Mouse (Mus musculus) hindlimb bud, embryonic 11.5 days (tissue): Measurements from ENCODE around the gene Il1rn.
A peak's percentile ranks its signal among the peaks of the same experiment; 100 is the strongest.

Source experiments
- DNase-seq: peaks from one replicate; pipeline ENCODE4 v3.0.0-alpha.2; 2012; ENCODE audit warnings: low read depth, low spot score; ENCODE audit errors: extremely low spot score

Il1rn gene

GRCm38 (mm10) chr2:24336545-24336944, at the start of gene Il1rn:
Gene Il1rn (plus strand): TSS chr2:24336853.
- no peak for DNase-seq

DNA sequence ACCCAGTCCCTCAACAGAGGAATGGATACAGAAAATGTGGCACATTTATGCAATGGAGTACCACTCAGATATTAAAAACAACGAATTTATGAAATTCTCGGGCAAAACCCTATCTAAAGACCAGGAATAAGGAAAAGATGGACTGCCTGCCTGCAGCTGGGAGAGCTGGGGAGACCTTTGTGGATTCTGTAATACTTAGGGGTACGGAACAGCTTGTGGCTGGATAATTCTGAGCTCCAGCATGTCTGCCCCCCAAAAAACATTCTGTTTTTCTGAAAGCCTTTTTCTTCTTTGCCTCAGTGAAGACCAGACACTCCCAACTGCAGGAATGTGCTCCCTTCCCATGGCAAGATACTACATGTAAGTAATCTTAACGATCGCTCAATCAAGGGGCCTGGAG, 45.8 kb upstream of the Il1rn start, which contains the start of gene Il1f10:
TSS of gene Il1f10 (plus strand) at position 301 of the 400 bp plus-strand sequence.
- no peak for DNase-seq

- DNase-seq, result no peak
These were observed 42.0 kb upstream of the Il1rn start for GRCm38 (mm10) chr2:24294616-24295015.

GRCm38 (mm10) chr2:24296837-24297236, 39.8 kb upstream of the Il1rn start:
- DNase-seq, result peak; percentile 74

GRCm38 (mm10) chr2:24311302-24312001, 25.2 kb upstream of the Il1rn start:
- DNase-seq, result no peak

DNA sequence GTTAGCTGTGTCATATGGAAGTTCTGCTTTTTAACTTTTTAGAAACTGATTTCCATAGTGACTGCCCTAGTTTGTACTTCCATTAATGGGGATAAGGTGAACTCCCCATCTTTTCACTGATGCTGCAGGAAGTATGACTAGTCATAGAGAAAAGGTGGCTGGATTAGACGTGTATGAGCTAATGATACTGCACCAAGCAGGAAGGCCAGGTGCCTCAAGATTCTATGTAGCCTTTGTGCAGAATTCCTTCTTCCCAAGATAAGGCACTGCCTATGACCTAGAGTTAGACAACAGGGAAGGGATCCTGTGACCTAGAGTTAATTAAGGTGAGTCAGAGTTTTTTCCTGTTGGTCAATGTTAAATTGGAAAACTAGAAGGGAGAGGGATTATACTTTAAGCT, 19.7 kb upstream of the Il1rn start:
- no peak for DNase-seq

DNA sequence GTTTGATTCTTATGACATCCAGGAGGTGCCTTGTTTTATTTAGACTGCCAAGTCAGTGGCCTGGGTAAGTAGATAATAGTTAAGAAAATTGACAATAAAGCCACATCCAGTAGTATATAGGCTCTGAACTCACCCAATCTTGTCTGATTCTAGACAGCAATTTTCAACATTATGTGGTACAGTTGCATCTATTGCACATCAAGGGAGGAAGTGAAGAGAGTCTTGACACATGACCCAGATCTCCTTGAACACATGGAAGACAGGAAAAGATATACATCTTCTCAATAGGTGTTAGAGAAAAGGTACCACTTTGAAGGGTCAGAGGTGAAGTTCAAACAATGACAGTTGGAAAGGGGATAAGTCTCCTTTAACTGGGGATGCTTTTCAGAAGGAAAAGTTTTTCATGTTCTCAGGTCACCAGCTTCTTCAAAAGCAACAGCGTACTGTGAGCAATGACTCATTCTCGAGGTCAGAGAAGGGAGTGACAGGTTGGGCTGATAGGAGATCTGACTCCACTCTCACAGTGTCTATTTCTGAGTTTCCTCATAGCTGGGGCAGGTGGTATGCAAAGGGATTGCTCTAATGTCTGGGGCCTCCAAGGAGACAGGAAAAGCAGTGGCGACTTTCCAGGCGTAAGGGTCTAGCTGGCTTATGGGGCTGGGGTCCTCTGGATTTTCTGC, 18.6 kb upstream of the Il1rn start:
- no peak for DNase-seq

DNA sequence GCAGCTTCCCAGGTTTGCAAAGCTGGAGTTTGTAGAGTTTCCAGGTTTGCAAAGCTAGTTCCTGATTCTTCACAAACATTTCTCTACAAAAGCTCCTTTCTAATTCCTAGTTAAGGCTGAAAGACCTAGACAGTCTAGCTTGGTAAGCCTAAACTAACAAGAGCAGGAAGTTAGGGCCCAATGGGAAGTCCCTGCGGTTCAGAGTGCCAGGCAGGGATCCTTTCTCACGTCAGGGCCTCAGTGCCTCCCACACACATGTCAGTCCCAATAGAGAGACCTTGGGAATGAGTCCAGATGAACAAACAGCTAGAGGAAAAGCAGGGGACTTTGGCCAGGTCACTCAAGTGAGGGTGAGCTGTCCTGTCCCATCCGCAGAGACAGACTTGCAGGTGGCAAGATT, 1.3 kb upstream of the Il1rn start:
- DNase-seq, result no peak

- no peak for DNase-seq
These were observed 4.8 kb downstream of the Il1rn start for GRCm38 (mm10) chr2:24341395-24341885.

DNA sequence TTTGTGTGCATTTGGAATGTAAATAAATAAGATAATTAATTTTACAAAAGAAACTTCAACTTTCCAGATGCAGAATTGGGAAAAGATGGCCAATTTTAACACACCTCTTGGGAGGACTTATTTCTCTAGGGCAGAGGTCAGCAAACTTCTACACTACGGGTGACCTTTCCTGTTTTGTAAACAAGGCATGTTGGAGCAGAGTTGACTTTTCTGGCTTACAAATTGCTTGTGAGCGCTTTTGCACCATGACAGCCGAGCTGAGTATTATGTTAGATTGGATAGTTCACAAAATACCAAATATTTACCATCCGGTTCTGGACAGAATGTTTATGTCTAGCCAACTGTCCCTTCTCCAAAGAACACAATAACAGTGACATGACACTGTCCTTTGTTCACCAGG, 8.0 kb downstream of the Il1rn start:
- no peak for DNase-seq

DNA sequence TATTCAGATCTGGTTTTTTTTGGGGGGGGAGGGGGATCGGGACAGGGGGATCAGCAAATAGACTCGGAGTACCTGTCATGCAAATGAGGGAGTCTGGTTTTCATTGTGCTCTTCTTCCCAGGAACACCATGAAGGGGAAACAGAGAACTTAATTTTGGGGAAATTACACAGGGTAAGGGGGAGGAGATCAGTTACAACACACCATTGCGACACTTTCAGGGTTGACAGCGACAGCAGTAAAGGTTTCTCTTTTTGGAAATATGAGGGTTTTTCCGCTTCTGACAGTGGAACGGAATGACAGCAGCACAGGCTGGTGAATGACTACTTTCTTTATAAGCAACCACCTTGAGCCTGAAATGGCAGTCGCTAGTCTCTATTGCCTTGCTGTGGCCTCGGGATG, 8.4 kb downstream of the Il1rn start:
- DNase-seq, result no peak

DNA sequence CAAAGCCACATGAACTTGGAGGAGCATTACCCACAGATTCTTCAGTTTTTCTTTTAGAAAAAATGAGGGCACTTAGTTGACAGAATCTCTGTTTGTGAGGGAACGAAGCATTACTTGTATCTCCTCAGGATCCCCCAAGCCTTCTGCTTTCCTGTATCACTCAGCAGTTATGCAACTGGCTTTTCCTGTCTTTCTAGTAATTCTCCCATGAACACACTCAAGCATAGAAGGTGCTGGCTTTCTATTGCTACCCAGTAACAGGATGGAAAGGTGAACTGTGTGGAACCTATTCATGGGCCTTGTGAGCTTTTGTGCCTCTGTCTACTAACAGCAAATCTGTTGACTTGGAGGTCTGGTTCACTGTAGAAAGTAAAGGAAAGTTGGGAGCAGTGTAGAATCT, 11.3 kb downstream of the Il1rn start:
- DNase-seq, result no peak

GRCm38 (mm10) chr2:24351159-24351558, 14.5 kb downstream of the Il1rn start:
- DNase-seq, result no peak

DNA sequence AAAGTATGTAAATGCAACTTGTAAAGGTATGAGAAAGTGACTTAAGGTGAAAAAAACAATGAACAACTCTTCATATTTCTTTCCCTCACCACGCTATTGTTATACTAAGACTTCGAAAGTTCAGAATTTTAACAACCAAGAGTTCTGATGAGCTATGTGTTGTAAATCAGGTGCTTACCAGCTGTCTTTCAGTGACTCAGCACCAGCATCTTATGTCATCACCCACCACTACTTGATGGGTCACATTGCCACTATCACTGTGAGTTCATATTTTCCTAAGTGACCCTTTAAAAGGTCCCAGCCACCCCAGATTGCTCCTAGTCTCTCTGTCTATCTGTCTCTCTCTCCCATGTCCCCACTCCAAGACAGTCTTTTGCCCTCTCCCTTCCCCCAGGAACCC, 16.4 kb downstream of the Il1rn start:
- DNase-seq, result no peak

DNA sequence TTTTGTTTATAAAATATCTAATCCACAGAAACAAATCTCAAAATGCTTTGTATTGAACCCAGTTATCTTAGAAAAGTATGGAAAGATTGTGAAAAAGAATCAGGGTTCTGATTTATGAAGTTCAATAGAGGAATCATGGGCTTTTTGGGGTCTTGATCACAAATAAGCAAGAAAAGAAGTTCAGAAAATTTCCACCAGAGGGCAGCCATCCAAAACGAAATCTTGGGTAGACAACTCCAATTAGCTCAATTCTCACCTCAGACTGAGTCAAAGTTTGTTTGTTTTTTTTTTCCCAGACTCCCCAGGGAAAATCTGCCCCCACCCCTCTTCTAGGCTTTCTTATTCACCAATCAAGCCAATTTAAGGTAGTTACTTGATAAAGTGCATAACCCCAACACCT, 21.0 kb downstream of the Il1rn start:
- no peak for DNase-seq

DNA sequence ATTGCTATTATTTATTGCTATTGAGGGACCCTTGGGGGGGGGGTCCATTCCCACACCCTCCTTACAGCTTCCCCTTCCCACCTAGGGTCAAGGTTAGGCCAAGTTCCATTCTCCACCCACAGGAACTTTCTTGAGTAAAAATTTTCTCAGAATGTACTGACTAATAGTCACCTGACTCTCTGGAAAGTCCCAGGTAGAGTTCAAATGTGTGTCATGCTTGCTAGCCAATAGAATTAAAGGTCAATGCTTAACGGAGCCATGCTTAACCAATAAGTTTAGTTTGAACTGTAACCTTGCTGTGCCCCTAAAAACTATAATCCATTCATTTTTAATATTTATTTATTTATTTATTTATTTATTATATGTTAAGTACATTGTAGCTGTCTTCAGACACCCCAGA, 22.7 kb downstream of the Il1rn start:
- DNase-seq, result no peak

DNA sequence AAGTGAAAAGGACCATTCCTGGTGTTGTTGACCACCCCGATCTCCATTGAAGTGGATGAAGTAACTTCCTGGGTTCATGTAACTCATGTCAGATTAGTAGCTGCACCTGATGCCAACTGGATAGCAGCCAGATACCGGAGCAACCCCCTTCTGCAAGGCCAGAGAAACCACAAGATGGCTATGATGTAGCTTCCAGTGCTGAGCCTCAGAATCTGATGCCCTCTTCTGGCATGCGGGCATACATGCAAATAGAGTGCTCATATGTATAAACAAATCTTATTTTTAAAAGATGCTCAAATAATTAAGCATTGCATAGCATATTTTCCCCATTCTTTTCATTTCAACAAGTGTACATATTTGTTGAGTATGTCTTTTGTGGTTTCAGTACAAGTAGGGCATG, 27.2 kb downstream of the Il1rn start:
- no peak for DNase-seq

- no peak for DNase-seq
These were observed 29.7 kb downstream of the Il1rn start for GRCm38 (mm10) chr2:24366214-24366975.

- DNase-seq, result no peak
These were observed 30.6 kb downstream of the Il1rn start, which contains the start of gene Psd4 for GRCm38 (mm10) chr2:24367030-24367894. Gene Psd4 (plus strand): TSS chr2:24367580.

- DNase-seq, result no peak
These were observed 31.2 kb downstream of the Il1rn start for GRCm38 (mm10) chr2:24367895-24368261.
